Mouse (Mus musculus) lung, adult 18-20 months (tissue): ENCODE results near the gene Lactbl1.
A peak's percentile ranks its signal among the peaks of the same experiment; 100 is the strongest.

ENCODE experiments used
- DNase-seq, 2 experiments: peaks; one replicate each; pipeline ENCODE4 v3.0.0; 2022; ENCODE audit warnings: mixed read lengths in 2 of 2

The Lactbl1 gene

DNA sequence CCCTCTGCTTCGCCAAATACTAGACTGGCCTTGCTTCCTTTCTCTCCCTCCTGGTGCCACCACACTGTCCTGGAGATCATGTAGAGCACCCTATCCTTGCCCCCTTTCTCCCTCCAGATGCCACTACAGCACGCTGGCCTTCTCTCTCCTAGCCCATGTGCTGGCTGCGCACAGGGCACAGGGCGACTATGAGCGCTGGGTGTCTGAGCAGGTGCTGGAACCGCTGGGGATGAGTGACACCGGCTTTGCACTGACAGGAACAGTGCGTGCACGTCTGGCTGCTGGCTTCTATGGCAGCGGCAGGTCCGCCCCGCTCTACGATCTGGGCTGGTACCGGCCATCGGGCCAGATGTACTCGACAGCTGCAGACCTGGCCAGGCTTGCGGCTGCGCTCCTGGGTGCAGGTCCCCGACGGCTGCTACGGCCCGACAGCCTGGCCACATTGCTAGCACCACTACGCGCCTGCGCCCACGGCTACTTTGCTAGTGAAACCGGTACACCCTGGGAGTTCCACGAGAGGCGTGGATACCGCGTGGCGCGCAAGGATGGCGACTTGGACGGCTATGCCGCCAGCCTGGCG lies 14.7 kb downstream of the Lactbl1 start:
- DNase-seq = no peak

DNA sequence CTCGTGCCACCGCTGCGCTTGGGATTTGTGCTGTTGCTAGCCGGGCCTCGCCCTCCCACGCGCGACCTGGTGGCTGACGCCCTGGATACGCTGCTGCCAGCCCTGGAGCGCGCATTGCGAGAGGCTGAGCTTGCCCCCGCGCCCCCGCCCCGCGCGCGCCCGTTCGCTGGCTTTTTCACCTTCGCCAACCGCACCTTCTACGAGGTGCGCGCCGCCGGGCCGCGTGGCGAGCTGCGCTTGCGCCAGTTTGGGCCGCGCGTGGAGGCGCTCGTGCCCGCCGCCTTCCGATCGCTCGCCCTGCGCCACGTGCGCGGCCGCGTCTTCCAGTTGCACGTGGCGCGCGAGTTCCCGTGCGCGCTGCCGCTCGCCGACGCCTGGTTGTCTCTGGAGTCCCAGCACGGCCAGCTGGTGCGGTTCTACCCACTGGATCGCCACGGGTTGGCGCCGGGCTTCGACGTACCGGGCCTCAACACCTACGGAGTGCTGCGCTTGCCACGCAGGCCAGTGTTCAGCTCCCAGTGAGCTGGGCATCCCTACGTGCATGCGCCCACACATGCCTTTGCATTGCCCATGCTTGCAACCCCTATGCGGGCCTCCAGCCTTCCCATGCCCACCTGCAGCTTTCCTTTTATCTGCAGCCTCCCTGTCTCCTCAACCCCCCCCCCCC lies 15.3 kb downstream of the Lactbl1 start:
- no peak for DNase-seq

DNA sequence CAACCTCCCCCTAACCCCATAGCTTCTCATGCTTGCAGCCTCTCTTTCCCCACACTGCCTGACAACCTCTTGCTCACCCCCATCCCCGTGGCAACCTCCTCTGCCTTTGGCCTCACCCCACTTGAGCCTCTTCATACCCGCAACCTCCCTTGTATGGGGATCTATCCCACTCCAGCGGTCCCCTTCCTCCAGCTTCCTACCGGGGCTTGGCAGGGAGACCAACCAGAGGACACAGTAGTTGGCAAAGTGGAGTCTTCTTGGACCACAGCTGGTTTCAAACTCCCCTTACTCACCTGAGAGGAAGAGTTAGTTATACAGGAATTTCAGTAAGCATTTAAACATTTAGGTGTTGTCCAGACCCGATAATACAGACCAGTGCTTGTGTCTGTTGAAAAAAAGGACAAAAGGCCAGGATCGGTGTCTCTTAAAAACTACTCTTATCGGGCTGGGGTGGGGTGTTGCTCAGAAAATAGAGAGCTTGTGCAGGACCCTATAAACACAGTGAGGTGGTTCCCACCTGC lies 15.9 kb downstream of the Lactbl1 start:
- no peak for DNase-seq

DNA sequence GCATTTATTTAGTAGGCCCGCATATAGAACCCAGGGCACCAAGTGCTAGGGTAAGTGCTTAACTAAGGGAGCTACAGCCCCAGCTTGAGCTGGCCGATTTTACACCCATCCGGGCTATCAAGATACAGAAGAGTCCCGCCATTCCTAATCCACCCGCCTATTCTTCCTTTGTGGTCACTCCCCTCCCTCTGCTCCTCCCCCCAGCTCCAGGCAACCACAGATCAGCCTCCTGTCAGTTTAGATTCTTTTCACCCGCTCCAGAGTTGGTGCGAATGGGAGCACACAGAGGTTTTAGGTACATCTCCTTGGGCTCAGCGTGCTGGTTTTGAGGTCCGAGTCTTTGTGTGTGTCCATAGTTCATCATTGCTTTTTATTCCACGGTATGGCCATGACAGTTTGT lies 16.5 kb downstream of the Lactbl1 start:
- DNase-seq = no peak

DNA sequence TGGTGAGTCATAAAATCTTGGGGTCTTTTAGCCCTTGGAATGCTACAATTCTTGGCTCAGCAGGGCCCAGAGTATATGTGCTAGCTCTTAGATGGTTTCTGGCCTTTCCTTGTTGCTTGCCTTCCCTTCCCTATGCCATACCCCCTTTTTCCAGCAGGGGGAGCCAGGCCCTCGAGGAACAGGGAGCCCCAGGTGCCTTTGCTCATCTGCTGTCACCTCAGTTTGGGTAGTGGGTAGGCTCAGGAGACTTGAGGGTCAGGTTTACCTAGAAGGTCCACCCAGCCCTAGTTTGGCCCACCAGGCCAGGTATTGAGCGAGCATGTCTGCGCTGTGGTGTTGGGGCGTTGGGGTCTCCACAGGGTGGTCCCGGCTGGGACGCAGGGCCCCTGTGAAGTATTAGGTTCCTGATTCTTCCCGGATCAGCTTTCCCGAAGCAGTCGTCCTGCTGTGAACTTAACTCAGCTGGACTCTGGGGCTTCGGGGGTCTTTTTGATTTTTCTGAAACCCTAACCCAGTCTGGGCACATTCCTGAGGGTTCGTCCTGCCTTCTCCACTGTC lies 26.6 kb downstream of the Lactbl1 start:
- DNase-seq = peak; percentile 43 to 69

DNA sequence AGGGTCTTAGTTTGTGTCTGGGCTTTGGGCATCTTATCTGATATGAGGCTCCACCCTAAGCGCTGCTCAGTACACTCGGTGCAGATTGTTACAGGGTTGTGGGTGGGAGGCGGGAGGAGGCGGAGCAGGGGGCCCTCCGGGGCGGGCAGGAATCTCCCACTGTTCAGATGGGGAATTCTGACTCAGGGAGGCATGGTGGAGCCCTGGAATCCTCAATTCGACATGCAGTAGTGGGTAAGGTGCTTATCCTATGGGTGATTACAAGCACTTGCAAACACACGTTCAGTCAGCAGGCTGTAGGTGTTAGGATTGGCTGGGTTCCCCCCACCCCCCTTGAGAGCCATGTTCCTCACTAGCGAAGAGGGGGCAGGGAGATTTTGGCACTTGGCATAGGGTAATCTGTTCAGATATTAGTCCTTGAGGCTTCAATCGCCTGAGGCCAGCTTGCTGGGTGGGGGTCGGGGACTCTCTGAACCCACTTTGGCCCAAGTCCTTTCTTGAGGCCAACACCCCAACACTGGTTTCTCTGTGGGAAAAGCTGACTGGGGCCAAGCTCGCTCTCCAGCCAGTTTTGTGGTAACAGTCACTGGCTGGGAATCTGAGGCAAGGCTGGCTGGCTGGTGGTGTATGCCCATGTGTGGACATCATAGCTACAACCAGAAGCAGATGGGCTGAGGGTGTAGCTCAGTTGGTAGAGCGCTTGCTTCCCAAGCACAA lies 27.2 kb downstream of the Lactbl1 start:
- no peak for DNase-seq

- DNase-seq = no peak
Measured at GRCm38 (mm10) chr4:136650261-136650660, 27.8 kb downstream of the Lactbl1 start.

GRCm38 (mm10) chr4:136651357-136651811 lies 29.0 kb downstream of the Lactbl1 start:
- DNase-seq = peak in 1 of 2 experiments; percentile 7

- no peak for DNase-seq
Measured at GRCm38 (mm10) chr4:136651882-136652527, 29.6 kb downstream of the Lactbl1 start.

DNA sequence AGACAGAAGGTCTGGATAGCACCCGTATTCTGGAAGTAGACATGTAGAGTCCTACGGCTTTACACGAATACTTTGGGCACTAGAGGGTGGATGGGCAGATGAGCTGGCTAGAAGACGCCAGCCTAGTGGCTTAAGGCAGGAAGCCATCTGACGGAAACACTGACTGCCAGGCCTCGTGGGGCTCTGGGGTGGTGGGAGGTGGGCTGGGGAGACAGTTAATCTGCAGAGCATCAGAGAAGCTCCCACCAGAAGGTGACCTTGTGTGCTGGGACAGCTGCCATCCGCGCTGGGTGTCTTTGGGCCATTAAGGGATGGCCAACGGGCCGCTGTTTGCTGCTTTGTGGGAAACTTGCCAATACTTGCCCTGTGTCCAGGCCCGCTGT lies 30.1 kb downstream of the Lactbl1 start:
- DNase-seq = no peak

- DNase-seq = no peak
Measured at GRCm38 (mm10) chr4:136653019-136653418, 30.6 kb downstream of the Lactbl1 start.

DNA sequence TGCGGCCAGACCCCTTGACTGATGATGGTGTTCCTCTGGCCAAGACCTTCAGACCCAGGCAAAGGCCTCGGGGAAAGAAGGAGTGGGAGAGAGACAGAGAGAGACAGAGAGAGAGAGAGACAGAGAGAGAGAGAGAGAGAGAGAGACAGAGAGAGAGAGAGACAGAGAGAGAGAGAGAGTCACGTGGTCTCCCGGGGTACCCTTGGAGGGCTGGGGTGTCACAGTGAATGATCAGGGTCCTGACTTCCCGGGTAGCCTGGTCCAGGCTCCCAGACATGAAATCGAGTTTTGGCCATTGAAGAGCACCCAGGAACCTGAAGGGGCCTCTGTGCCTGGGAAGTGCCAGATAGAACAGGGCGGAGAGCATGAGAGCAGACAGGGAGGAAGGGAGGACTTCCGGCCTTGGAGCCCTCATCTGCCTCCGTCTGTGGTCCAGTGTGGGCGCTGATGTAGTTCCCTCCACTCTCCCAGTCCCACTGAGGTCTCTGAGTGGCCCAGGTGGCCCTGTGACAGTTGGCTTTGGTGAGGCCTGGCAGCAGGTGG lies 31.3 kb downstream of the Lactbl1 start:
- DNase-seq = no peak

GRCm38 (mm10) chr4:136657914-136658313 lies 35.5 kb downstream of the Lactbl1 start:
- DNase-seq = no peak

GRCm38 (mm10) chr4:136665068-136665467 lies 42.6 kb downstream of the Lactbl1 start:
- DNase-seq = no peak

- DNase-seq = no peak
Measured at GRCm38 (mm10) chr4:136666002-136666401, 43.6 kb downstream of the Lactbl1 start.

- DNase-seq = no peak
Measured at GRCm38 (mm10) chr4:136667757-136668156, 45.3 kb downstream of the Lactbl1 start.

DNA sequence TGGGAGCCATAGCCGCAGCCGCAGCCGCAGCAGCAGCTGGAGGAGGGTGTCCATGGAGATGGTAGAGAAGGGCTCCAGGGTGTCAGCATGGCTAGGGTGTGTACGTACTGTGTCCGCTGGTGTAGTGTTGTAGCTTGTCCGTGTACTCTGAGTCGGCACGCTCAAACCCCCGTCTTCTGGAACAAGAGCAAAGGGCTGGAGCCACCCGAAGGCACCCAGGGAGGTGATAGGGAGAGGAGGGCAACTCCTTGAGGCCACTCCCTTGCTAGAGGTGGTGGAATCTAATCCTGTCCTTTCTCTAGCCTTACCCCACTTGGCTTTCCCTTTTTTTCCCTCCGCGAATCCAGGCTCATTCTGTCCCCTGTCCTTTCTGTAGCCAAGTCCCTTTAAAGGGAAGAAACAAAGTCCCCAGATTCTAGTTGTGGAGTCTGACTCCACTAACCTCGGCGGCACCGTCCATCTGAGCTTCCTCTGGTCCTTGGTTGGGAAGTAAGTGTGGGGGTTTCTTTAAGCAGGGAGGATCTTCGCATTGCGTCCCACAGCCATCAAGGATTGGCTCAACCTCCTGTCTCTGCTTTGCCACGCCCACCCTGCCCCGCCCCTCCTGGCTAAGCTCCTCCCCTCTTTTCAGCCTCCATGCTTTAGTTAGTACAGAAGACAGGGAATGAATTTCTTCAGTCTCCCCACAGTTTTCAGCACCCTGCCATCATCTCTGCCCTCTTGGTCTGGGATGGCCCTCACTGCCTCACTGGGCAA lies 50.1 kb downstream of the Lactbl1 start:
- DNase-seq = no peak

GRCm38 (mm10) chr4:136675439-136675838 lies 53.0 kb downstream of the Lactbl1 start:
- no peak for DNase-seq

- peak; percentile 64 to 72 for DNase-seq
Measured at GRCm38 (mm10) chr4:136678480-136678879, 56.1 kb downstream of the Lactbl1 start.

DNA sequence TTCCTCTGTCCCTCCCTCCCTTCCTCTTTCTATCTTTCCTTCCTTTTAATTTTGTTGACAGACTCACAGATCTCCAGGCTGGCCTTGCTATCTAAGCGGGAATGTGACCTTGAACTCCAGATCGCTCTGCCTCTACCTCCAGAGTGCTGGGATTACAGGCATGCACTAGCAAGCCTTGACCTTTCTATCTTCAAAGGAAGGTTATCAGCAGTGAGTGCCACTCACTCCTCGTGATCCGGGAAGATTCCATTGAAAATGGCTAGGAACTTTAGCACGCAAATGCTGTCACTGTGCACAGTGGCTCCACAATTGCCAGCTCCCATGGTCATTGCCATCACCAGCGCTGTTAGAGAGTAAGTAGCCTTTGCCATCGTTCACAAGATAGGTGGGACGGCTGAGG lies 56.8 kb downstream of the Lactbl1 start:
- no peak for DNase-seq

DNA sequence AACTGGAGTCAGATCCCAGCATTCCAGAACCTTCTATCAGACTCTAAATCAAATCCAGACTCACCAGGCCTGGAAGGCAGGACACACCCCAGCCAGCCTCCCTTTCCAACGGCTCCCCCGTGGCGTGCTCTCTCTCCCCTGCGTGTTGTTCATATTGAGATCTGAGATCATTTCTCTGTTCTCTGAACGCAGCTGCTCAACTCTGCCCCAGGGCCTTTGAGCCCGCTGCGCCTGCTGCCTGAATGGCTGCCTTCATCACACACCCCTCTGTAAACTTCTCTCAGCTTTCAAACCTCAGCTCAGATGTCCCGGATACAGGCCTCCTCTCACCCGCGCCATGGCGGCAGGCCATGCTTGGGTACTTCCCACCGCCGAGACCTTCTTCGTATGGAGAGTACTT lies 58.2 kb downstream of the Lactbl1 start:
- DNase-seq = no peak

DNA sequence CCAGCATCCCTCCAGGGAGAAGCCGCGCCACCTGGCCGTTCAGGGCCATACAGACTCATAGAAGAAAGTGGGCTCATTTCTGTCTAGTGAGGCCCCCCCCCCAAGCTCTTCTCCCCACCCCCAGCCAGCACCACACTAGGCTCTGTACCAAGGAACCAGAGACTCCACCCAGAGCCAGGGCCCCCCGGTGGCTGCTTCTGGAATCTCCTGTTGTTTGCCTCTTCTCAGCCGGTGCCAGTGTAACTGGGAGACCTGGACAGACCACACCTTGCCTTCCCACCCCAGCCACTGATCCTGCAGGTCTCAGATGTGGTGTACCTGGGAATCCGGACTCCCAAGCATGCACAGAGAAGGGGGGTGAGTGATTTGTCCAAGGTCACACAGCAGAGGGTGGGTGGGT lies 62.1 kb downstream of the Lactbl1 start:
- no peak for DNase-seq
